Mouse (Mus musculus): ENCODE measurements around the gene Kif5c. TPM values are rescaled to one million over a fixed set of nuclear protein-coding genes. Genes with fewer than 3 reads are reported as not detected.

Kif5c gene
- polyA plus RNA-seq, 1 experiment: not detected

DNA sequence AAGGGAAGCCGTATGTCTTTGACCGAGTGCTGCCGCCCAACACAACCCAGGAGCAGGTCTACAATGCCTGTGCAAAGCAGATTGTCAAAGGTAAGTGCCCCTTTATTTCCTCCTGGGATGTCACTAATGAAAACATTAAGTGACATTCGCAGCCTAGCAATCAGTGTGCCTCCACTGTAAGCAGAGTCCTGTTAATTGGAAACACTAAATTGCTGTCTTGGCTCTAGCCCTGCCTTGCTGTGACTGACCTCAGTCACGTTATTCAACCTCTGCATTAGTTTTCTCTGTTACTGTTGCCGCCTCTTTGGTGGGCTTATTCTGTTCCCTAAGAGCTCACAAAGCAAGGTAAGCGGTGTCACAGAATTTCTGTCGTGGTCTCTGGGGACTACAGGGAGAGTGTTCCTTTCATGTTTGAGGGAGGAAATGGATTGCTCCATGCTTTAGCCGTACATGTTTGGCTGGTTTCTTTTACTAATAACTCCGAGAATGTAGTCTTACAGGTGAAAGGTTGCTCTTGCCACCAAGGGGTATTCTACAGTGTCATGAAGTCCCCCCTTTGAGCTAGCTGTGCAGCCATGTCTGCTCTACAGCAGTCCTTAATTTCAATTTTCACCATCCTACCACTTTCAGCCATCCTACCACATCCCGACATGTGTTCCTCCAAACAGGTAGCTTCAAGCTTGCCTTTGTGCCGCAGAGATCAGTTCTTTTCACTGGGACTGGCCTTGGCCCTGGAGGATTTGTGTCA, 52.8 kb downstream of the Kif5c start:
- WGBS: 86% methylated on average over 12 of the region's 12 CpGs
- Histone ChIP-seq H3K4me3 (ENCODE audit: insufficient read depth, low read depth, low read length) (no peak overlapping the region), H3K4me1 (ENCODE audit: control insufficient read depth, insufficient read depth, low read length) (no peaks in the 10 kb centered on the region), H3K27ac (ENCODE audit: insufficient read depth, low read depth, low read length) (no peak overlapping the region)
- TF ChIP-seq CTCF (IDR thresholded peaks at IDR 0.05; ENCODE audit: insufficient read depth, low read depth, low read length) (no peak), POLR2A (IDR thresholded peaks at IDR 0.05; ENCODE audit: insufficient read depth, low read depth, low read length) (no peak)

DNA sequence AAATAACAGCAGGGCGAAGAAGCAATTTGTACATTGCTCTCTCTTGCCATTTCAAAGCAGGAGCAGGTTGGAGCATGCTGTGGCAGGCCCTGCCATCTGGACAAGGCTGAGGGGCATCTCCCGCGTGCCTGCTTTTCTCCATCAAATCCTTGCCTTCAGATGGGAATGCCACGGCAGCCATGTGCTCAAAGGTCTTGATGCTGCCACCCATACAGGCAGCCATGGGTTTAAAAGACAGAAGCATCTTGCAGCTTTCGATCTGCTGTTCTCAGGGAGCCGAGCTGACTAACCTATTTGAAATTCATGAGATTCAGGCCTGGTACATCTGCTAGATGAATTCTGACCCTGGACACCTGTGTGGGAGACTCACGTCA, 53.4 kb downstream of the Kif5c start:
- TF ChIP-seq POLR2A (IDR thresholded peaks at IDR 0.05; ENCODE audit: insufficient read depth, low read depth, low read length) (no peak), CTCF (IDR thresholded peaks at IDR 0.05; ENCODE audit: insufficient read depth, low read depth, low read length) (no peak)
- WGBS: 86% methylated on average over 7 of the region's 7 CpGs
- Histone ChIP-seq H3K27ac (ENCODE audit: insufficient read depth, low read depth, low read length) (no peak overlapping the region), H3K4me1 (ENCODE audit: control insufficient read depth, insufficient read depth, low read length) (no peaks in the 10 kb centered on the region), H3K4me3 (ENCODE audit: insufficient read depth, low read depth, low read length) (no peak overlapping the region)

DNA sequence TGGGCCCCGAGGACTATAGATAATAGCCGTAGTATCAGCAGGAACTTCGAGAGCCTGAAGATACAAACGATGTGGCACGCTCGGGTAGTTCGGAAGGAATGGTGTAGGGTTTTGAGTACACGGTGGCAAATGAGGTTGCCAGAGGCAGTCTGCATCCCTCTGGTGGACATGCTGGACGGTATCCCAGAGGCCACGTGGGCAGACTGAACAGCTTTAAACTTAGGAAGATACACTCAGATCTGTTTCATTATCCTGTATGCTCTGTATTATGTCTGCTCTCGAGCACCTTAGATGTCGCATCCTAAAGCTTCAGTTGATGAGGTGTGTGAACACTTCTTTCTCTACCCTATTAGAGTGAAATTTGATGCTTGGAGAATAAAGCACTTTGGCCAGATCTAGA, 56.9 kb downstream of the Kif5c start:
- Histone ChIP-seq H3K4me1 (ENCODE audit: control insufficient read depth, insufficient read depth, low read length) (no peaks in the 10 kb centered on the region), H3K27ac (ENCODE audit: insufficient read depth, low read depth, low read length) (no peak overlapping the region), H3K4me3 (ENCODE audit: insufficient read depth, low read depth, low read length) (no peak overlapping the region)
- 86% methylated on average over 12 of the region's 12 CpGs for WGBS
- TF ChIP-seq POLR2A (IDR thresholded peaks at IDR 0.05; ENCODE audit: insufficient read depth, low read depth, low read length) (no peak), CTCF (IDR thresholded peaks at IDR 0.05; ENCODE audit: insufficient read depth, low read depth, low read length) (no peak)

DNA sequence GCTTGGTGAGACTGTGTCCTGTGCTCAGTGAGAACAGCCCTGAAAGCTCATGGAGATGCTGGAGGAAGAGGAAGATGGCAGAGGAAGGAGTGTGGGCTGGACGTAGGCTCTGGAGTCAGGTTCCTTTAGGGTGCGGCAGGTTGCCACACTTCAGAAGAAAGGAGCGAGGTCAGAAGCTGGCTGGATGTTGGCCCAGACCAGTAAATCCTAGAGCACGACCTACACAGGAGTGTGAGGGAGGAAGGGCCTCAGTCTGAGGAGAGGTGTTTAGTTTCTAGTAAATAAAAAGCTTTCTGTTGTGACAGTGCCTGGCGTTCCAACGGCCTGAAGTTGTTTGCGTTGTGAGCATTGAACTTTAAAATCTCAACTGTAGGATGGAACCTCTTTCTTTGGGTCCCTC, 59.3 kb downstream of the Kif5c start:
- Histone ChIP-seq H3K4me1 (ENCODE audit: control insufficient read depth, insufficient read depth, low read length) (no peaks in the 10 kb centered on the region; the same call in 1 of the 2 replicates), H3K4me3 (ENCODE audit: insufficient read depth, low read depth, low read length) (no peak overlapping the region), H3K27ac (ENCODE audit: insufficient read depth, low read depth, low read length) (no peak overlapping the region)
- WGBS: 86% methylated on average over 7 of the region's 7 CpGs
- TF ChIP-seq POLR2A (IDR thresholded peaks at IDR 0.05; ENCODE audit: insufficient read depth, low read depth, low read length): no peak
- TF ChIP-seq CTCF (IDR thresholded peaks at IDR 0.05; ENCODE audit: insufficient read depth, low read depth, low read length): no peak

DNA sequence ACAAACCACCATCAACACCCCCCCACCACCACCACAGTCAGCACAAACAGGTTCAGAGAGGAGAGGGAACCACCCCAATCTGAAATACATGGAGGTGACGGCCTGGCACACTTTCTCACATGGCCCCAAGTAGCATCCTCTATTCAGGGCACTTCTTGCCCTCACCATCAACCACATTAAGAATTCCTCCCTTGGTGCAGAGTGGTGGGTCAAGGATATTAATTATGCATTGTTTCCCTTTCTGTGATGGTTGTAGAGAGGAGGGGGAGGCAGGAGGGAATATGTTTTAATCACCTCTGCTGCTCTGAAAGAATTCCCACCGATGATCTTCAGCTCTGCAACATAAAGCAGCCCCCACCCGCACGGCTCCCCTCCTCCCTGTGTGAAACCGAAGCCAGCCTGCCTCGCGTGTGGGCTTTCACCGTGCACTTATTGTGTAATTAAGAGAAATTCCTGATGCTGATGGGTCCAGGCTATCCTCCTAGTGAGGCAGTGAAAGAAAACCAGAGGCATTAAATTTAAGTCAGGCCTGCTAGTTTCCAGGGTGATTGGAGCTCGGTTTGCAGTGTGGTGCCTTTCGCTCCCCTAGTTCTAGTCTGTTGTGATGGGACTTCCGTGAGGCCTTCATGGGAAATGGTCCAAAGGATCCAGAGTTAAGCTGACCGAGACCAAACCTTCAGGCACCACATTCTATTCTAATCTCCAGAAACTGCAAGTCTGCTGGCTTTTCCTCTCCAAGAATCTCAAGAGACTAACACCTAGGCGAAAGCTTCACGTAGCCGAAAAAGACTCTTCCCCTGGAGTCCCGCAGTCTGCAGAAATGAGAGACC, 60.3 kb downstream of the Kif5c start:
- H3K27ac ChIP-seq (ENCODE audit: insufficient read depth, low read depth, low read length): no peak overlapping the region
- WGBS: 82% methylated on average over 16 of the region's 16 CpGs
- H3K4me3 ChIP-seq (ENCODE audit: insufficient read depth, low read depth, low read length): no peak overlapping the region
- TF ChIP-seq POLR2A (IDR thresholded peaks at IDR 0.05; ENCODE audit: insufficient read depth, low read depth, low read length): no peak
- H3K4me1 ChIP-seq (ENCODE audit: control insufficient read depth, insufficient read depth, low read length): no peaks in the 10 kb centered on the region; the same call in 1 of the 2 replicates

DNA sequence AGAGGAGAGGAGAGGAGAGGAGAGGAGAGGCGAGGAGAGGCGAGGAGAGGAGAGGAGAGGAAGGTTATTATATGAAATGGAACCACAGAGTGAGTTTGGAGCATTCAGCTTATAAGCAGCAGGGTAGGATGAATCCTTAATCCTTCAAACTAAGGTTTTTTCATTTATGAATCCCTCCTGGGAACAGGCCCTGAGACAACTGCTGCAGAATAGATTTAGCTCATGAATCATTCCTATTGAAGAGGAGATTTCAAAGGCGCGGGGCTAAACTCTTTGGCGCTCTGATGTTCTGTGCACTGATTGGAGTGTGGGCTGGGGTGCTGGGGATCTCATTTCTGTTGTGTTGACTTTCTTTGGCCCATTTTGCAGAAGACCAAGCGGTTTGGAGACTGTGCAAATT, 63.7 kb downstream of the Kif5c start:
- no peak overlapping the region for H3K27ac ChIP-seq (ENCODE audit: insufficient read depth, low read depth, low read length)
- 83% methylated on average over 6 of the region's 6 CpGs for WGBS

DNA sequence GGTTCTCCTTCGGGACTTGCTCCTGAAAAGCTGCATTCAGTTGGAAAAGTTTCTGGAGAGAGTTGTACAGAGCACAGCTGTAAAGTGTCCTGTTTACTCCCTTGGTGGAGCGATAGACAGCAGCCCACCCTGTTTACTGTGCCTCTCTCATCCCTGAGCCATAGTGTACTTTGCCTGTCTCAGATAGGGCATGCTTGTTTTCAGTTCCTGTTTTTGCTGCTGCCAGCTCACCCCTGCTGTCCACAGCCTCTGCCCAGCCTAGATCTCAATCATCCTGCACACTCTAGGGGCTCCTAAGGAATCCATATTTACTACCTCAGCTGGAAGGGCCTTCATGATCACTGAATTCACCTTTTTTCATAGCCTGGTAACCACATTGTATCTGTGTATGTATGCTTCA, 65.7 kb downstream of the Kif5c start:
- Histone ChIP-seq H3K27ac (ENCODE audit: insufficient read depth, low read depth, low read length) (no peak overlapping the region), H3K4me1 (ENCODE audit: control insufficient read depth, insufficient read depth, low read length) (no peaks in the 10 kb centered on the region; the same call in 1 of the 2 replicates), H3K4me3 (ENCODE audit: insufficient read depth, low read depth, low read length) (no peak overlapping the region)
- WGBS: 75% methylated on average over 2 of the region's 2 CpGs
- TF ChIP-seq POLR2A (IDR thresholded peaks at IDR 0.05; ENCODE audit: insufficient read depth, low read depth, low read length) (no peak), CTCF (IDR thresholded peaks at IDR 0.05; ENCODE audit: insufficient read depth, low read depth, low read length) (no peak)

More for the DNA sequence above, 63.7 kb downstream of the Kif5c start:
- Histone ChIP-seq H3K4me3 (ENCODE audit: insufficient read depth, low read depth, low read length) (no peak overlapping the region), H3K4me1 (ENCODE audit: control insufficient read depth, insufficient read depth, low read length) (no peaks in the 10 kb centered on the region; the same call in 1 of the 2 replicates)
- TF ChIP-seq CTCF (IDR thresholded peaks at IDR 0.05; ENCODE audit: insufficient read depth, low read depth, low read length) (no peak), POLR2A (IDR thresholded peaks at IDR 0.05; ENCODE audit: insufficient read depth, low read depth, low read length) (no peak)

DNA sequence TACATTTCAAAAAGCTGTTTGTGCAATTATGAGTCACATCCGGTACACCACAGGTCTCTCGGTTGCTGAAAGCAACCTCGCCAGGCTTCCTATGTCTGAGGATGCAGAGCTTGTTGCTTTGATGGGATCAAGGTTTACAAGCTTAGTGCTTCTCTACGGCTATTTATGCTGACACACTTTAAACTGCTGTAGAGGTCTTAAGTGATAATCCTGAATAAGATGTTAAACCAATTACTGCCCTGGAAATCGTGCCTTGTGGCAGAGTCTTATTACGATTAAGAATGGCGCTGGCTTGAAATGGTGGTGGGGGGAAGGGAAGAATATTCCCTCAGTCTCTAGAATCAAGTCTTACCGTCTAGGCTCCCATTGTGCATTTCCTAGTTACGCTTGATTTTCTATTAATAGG, 71.3 kb downstream of the Kif5c start:
- TF ChIP-seq CTCF (IDR thresholded peaks at IDR 0.05; ENCODE audit: insufficient read depth, low read depth, low read length) (no peak), POLR2A (IDR thresholded peaks at IDR 0.05; ENCODE audit: insufficient read depth, low read depth, low read length) (no peak)
- Histone ChIP-seq H3K4me1 (ENCODE audit: control insufficient read depth, insufficient read depth, low read length) (0 out of 2 replicates have a peak, but pooled peaks cover 2% of the 10 kb centered on the region), H3K27ac (ENCODE audit: insufficient read depth, low read depth, low read length) (no peak overlapping the region), H3K4me3 (ENCODE audit: insufficient read depth, low read depth, low read length) (no peak overlapping the region)
- 85% methylated on average over 9 of the region's 9 CpGs for WGBS

DNA sequence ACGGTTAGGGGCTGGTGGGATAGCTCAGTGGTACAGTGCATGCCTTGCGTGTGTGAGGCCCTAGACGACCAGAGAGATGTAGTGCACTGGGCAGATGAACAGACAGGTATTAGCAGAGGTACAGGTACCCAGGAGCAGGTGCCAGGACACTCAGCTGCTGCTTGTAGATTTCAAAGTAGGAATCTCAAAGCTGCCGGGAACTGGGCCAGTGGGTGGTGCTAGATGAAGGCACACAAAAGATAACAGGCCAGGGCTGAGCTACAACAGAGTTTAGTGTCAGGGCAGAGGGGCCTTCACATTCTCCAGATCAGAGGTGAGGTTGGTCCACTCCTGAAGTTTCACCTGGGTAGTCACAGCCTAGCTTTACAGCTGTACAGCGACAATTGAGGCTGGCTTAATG, 72.3 kb downstream of the Kif5c start:
- TF ChIP-seq CTCF (IDR thresholded peaks at IDR 0.05; ENCODE audit: insufficient read depth, low read depth, low read length) (no peak), POLR2A (IDR thresholded peaks at IDR 0.05; ENCODE audit: insufficient read depth, low read depth, low read length) (no peak)
- WGBS: 83% methylated on average over 5 of the region's 5 CpGs
- no peak overlapping the region for H3K27ac ChIP-seq (ENCODE audit: insufficient read depth, low read depth, low read length)
- 0 out of 2 replicates have a peak, but pooled peaks cover 2% of the 10 kb centered on the region for H3K4me1 ChIP-seq (ENCODE audit: control insufficient read depth, insufficient read depth, low read length)
- no peak overlapping the region for H3K4me3 ChIP-seq (ENCODE audit: insufficient read depth, low read depth, low read length)

All from olfactory bulb, adult 2 months (tissue).